Mouse (Mus musculus) midbrain, embryonic 13.5 days (tissue): ENCODE results near the gene Ankrd13c. TPM values are rescaled to one million over a fixed set of nuclear protein-coding genes. Genes with fewer than 3 reads are reported as not detected.

Experiments used
- ATAC-seq: fragments of 200-750 bp; cut with Nextera tagmentation; 2 replicates; pipeline ENCODE4 v1.8.0; 2017; ENCODE audit warnings: mild to moderate bottlenecking, moderate TSS enrichment, moderate library complexity
- H3K27ac ChIP-seq: fragments of 300-500 bp; sonication (generic); 2 replicates; pipeline ENCODE4 v1.5.1; 2015; ENCODE audit warnings: inconsistent platforms, mild to moderate bottlenecking, moderate library complexity
- H3K27me3 ChIP-seq: fragments of 300-500 bp; sonication (generic); 2 replicates; pipeline ENCODE4 v1.6.1; 2015; ENCODE audit warnings: mild to moderate bottlenecking, inconsistent platforms
- H3K36me3 ChIP-seq: fragments of 300-500 bp; sonication (generic); 2 replicates; pipeline ENCODE4 v1.6.1; 2015; ENCODE audit warnings: mild to moderate bottlenecking, inconsistent platforms
- H3K4me1 ChIP-seq: fragments of 300-500 bp; sonication (generic); replicated peaks from 2 replicates; pipeline ENCODE4 v1.6.1; 2015; ENCODE audit warnings: inconsistent platforms
- H3K4me2 ChIP-seq: fragments of 300-500 bp; sonication (generic); replicated peaks from 2 replicates; pipeline ENCODE4 v1.6.1; 2015; ENCODE audit warnings: moderate library complexity, mild to moderate bottlenecking, inconsistent platforms
- H3K4me3 ChIP-seq: fragments of 300-500 bp; sonication (generic); replicated peaks from 2 replicates; pipeline ENCODE4 v1.5.1; 2015; ENCODE audit warnings: mild to moderate bottlenecking, inconsistent platforms
- H3K9ac ChIP-seq: fragments of 300-500 bp; sonication (generic); replicated peaks from 2 replicates; pipeline ENCODE4 v1.6.1; 2015; ENCODE audit warnings: mild to moderate bottlenecking, inconsistent platforms
- H3K9me3 ChIP-seq: fragments of 300-500 bp; sonication (generic); 2 replicates; pipeline ENCODE4 v1.6.1; 2016; ENCODE audit warnings: mild to moderate bottlenecking, inconsistent platforms
- WGBS: fragments of 180-500 bp; shearing (Covaris S2); methylation state at CpG from one replicate; pipeline ENCODE4 v1.1.7; 2015; 5-methylcytosine and 5-hydroxymethylcytosine counted together
- polyA plus RNA-seq: library from polyadenylated mRNA; unstranded; fragments of >200 nt; fragmentation: Nextera tagmentation; extraction: Ambion mirVana; gene quantifications from 2 replicates; pipeline ENCODE4 v1.2.1, GENCODE M21; 2015

The Ankrd13c gene
- polyA plus RNA-seq, 1 experiment from 2014 or later = 22.3 TPM

DNA sequence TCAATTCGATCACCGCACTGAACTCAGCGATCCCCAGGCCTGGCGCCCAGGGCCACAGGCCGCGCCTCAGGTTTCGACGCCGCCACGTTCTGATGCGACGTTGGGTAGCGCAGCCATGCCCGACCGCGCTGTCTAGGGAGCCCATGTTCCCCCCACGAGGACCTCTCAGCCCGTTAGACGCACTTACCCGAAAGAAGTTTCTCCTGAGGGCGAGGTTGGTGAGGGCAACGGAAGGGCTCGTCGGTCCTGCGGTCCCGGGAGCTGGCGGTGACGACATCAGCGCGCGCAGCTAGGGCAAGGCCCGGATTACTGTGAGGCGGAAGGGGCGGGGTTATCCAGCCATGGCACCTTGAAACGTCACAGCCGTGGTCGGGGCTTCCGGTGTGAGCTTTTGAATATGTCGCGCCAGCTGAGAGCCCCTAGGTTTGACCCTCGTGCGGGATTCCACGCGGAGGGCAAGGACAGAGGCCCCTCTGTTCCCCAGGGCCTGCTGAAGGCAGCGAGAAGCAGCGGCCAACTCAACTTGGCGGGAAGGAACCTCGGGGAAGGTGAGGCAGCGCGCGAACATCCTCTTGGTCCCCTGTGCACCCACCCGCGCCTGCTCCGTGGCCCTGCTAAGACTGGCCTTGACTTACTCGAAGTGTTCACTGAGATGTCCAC, 89.4 kb downstream of the Ankrd13c start, which contains the start of the genes Srsf11 and Lrrc40:
Gene Srsf11, minus strand, starts transcription at position 311 of the 660 bp plus-strand sequence.
Gene Lrrc40, plus strand, starts transcription at position 334 of the 660 bp plus-strand sequence.
- H3K9me3 ChIP-seq = no peaks in the 10 kb centered on the region
- H3K4me3 ChIP-seq = peak within 1 kb of the TSS; percentile 91
- H3K36me3 ChIP-seq = no peaks in the 10 kb centered on the region
- ATAC-seq = peak; percentile 96
- peak within 1 kb of the TSS; percentile 77 for H3K9ac ChIP-seq
- H3K27ac ChIP-seq = peak within 1 kb of the TSS; percentile 77
- peak within 1 kb of the TSS; percentile 74 for H3K4me2 ChIP-seq
- H3K4me1 ChIP-seq = peaks cover 37% of the 10 kb centered on the region
- H3K27me3 ChIP-seq = no peaks in the 10 kb centered on the region
- under 1% methylated on average over 55 of the region's 55 CpGs for WGBS

DNA sequence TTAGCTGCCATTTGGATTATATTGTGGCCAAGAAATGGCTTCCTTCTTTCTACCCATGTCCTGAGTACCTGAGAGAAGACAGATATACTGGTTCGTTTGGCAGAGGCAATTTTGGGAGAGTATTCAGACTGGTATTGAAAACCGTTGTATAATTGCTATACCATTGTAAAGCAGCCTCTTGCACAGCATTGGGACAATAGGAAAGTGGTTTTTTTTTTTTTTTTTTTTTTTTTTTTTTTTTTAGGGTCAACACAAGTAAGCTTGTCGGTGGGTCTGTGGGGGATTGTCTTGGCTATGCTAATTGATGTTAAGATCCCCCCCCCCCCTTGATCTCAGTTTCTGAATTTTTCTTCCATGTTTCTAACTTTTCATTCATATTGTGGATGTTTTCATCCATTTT, 91.1 kb downstream of the Ankrd13c start:
- no peak for ATAC-seq
- Histone ChIP-seq H3K36me3 (no peaks in the 10 kb centered on the region), H3K27ac (no peak overlapping the region), H3K9ac (no peak overlapping the region), H3K4me3 (no peak overlapping the region), H3K27me3 (no peaks in the 10 kb centered on the region), H3K4me1 (peaks cover 29% of the 10 kb centered on the region), H3K9me3 (no peaks in the 10 kb centered on the region), H3K4me2 (no peak overlapping the region)
- WGBS = 82% methylated on average over 3 of the region's 3 CpGs

DNA sequence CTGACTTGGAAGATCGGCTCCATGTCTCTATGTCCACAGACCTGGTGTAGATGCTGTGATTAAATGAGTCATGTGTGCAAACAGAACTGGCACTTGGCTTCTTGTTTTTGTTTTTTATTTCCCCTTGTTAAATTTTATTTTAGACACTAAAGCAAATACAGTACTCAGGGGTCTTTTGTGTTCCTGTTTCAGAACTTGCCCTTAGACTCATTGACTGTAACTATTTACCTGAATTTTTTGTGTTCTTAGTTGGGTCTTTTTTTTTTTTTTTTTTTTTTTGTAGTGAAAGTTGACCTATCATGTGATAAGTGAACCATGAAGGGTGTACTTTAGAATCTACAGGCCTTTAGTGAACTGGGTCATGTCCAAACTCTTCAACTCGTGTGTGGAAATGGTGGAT, 93.7 kb downstream of the Ankrd13c start:
- Histone ChIP-seq H3K4me3 (no peak overlapping the region), H3K36me3 (no peaks in the 10 kb centered on the region), H3K4me1 (peaks cover 12% of the 10 kb centered on the region), H3K27ac (no peak overlapping the region), H3K9me3 (no peaks in the 10 kb centered on the region), H3K27me3 (no peaks in the 10 kb centered on the region), H3K4me2 (no peak overlapping the region), H3K9ac (no peak overlapping the region)
- 87% methylated on average over 2 of the region's 2 CpGs for WGBS
- no peak for ATAC-seq

- Histone ChIP-seq H3K27me3 (no peaks in the 10 kb centered on the region), H3K27ac (no peak overlapping the region), H3K4me1 (no peaks in the 10 kb centered on the region), H3K4me3 (no peak overlapping the region), H3K36me3 (peaks cover 25% of the 10 kb centered on the region), H3K9me3 (no peaks in the 10 kb centered on the region), H3K4me2 (no peak overlapping the region), H3K9ac (no peak overlapping the region)
- WGBS = 86% methylated on average over 2 of the region's 2 CpGs
- ATAC-seq = no peak
Observed at GRCm38 (mm10) chr3:158049508-158049907, 102.5 kb downstream of the Ankrd13c start.

Other genes with a start within 250 kb of the Ankrd13c start
- gene Cth, start 22.2 kb upstream of the Ankrd13c start, polyA plus RNA-seq = 4.0 and 4.4 TPM in 2 replicates
- gene Srsf11, start 89.4 kb downstream of the Ankrd13c start, polyA plus RNA-seq = 309 and 336 TPM in 2 replicates
- 56.8 and 68.4 TPM in 2 replicates for gene Lrrc40, start 89.4 kb downstream of the Ankrd13c start, polyA plus RNA-seq